Mouse (Mus musculus) myocyte (in vitro differentiated cells): ENCODE results near the gene Vwa8.

Experiments
- CEBPB ChIP-seq: IDR thresholded peaks from 2 replicates; pipeline ENCODE4 v1.6.1; 2011; ENCODE audit warnings: mild to moderate bottlenecking, moderate library complexity; ENCODE audit not compliant: poor library complexity, insufficient read depth, severe bottlenecking
- E2F4 ChIP-seq: IDR thresholded peaks from one replicate; pipeline ENCODE4 v1.6.1; 2011; ENCODE audit warnings: mild to moderate bottlenecking, control low read depth, moderate library complexity; ENCODE audit not compliant: insufficient read depth
- MAX ChIP-seq: IDR thresholded peaks from one replicate; pipeline ENCODE4 v1.6.1; 2011; ENCODE audit warnings: low read depth, mild to moderate bottlenecking, control low read depth
- MYOD1 ChIP-seq, 3 experiments: IDR thresholded peaks; one replicate each; pipeline ENCODE4 v1.6.1; 2011; ENCODE audit warnings: control low read depth in 2 of 3, low read depth in 2 of 3, mild to moderate bottlenecking in 2 of 3, moderate library complexity in 1 of 3; ENCODE audit not compliant: insufficient read length in 2 of 3, control insufficient read depth in 1 of 3
- POLR2A ChIP-seq: IDR thresholded peaks from one replicate; pipeline ENCODE4 v1.6.1; 2011; ENCODE audit warnings: low read depth, mild to moderate bottlenecking, control low read depth, moderate library complexity; ENCODE audit not compliant: insufficient read length
- POLR2AphosphoS2 ChIP-seq: IDR thresholded peaks from one replicate; pipeline ENCODE4 v1.6.1; 2011; ENCODE audit warnings: low read depth, control low read depth; ENCODE audit not compliant: insufficient read length
- SRF ChIP-seq: IDR thresholded peaks from one replicate; pipeline ENCODE4 v1.6.1; 2011; ENCODE audit warnings: low read depth; ENCODE audit not compliant: control insufficient read depth, insufficient read length
- TCF12 ChIP-seq: IDR thresholded peaks from one replicate; pipeline ENCODE4 v1.6.1; 2011; ENCODE audit warnings: mild to moderate bottlenecking, control low read depth; ENCODE audit not compliant: poor library complexity, insufficient read depth, severe bottlenecking
- USF1 ChIP-seq: IDR thresholded peaks from one replicate; pipeline ENCODE4 v1.6.1; 2011; ENCODE audit warnings: low read depth, mild to moderate bottlenecking, control low read depth, moderate library complexity

DNA sequence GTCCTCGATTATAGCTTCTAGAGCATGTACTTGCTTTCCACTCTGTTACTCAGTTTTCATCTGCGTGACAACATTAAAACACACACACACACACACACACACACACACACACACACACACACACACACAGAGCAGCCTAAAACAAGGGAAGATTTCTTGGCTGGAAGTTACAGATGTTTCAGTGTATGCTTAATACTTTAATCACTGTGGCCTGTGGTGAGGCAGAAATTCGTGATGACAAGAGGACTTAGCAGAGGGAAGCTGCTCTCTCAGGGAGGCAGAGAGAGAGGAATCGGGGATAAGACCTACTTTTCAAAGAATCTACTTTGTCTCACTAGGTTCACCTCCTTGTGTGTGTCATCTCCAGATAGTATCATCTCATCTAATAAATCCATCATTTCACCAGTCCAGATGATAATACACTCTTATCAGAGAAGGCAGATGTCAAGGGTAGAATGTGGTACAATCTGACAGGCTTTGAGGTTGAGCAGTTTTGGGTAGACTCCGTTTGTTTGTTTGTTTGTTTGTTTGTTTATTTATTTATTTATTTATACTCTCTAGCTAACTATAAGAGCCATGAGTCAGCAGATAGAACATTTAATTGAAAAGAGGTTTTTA, 1.2 kb downstream of the Vwa8 start:
- TF ChIP-seq POLR2A, result no peak
- no peak for TF ChIP-seq CEBPB
- no peak for TF ChIP-seq POLR2AphosphoS2
- TF ChIP-seq MYOD1 (IDR thresholded peaks at IDR 0.05; ENCODE audit: control insufficient read depth in 1 of 3, insufficient read length in 2 of 3, low read depth in 2 of 3), result no peak
- no peak for TF ChIP-seq TCF12
- TF ChIP-seq MAX, result no peak
- TF ChIP-seq E2F4, result no peak
- TF ChIP-seq USF1, result no peak
- TF ChIP-seq SRF, result no peak
